Mouse (Mus musculus) E14TG2a.4 (cell line): ENCODE results near the gene Dnah2.

Source experiments
- H3K27me3 ChIP-seq: 2 replicates; pipeline ENCODE4 v1.6.1; 2014; ENCODE audit warnings: low read length, control low read depth; ENCODE audit not compliant: insufficient read depth
- H3K36me3 ChIP-seq: 2 replicates; pipeline ENCODE4 v1.6.1; 2014; ENCODE audit warnings: low read length, control low read depth; ENCODE audit not compliant: insufficient read depth
- H3K4me1 ChIP-seq: replicated peaks from 2 replicates; pipeline ENCODE4 v1.6.1; 2014; ENCODE audit warnings: low read depth, low read length, control low read depth
- H3K4me3 ChIP-seq: replicated peaks from 2 replicates; pipeline ENCODE4 v1.5.1; 2014; ENCODE audit warnings: mild to moderate bottlenecking, low read length
- H3K9me3 ChIP-seq: 2 replicates; pipeline ENCODE4 v1.6.1; 2014; ENCODE audit warnings: low read length, control low read depth
- CTCF ChIP-seq: conservative IDR thresholded peaks from 2 replicates; pipeline ENCODE4 v1.5.1; 2014; ENCODE audit warnings: low read length
- NANOG ChIP-seq: IDR thresholded peaks from 2 replicates; pipeline ENCODE4 v1.6.1; 2014; ENCODE audit warnings: borderline replicate concordance, low read length, mixed read lengths
- POU5F1 ChIP-seq: IDR thresholded peaks from 2 replicates; pipeline ENCODE4 v1.6.1; 2014; ENCODE audit warnings: low read length, borderline replicate concordance

The Dnah2 gene

DNA sequence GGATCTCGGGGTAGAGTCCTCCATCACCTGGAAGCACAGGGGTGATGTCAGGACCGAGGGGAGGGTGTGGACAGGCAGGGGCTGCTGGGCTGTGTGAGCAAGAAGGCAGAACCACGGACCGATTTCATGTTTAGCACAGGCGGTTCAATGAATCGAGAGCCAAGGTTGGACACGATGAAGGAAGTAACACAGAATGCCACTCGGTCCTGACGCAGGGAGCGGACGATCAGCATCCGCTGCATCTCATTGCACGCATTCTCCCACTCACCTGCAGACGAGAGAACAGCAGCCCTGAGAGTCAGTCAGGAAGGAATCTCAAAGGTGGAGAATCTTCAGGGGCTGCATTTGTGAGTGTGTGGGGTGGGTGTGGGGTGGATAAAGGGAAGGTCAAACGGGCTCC is 118.3 kb downstream of the Dnah2 start:
- peaks cover 69% of the 10 kb centered on the region for H3K4me1 ChIP-seq
- H3K9me3 ChIP-seq: no peaks in the 10 kb centered on the region
- TF ChIP-seq NANOG (no peak), POU5F1 (no peak), CTCF (no peak)
- peak overlapping the region; percentile 51; the same call in 1 of the 2 replicates for H3K4me3 ChIP-seq
- H3K27me3 ChIP-seq: peaks cover 35% of the 10 kb centered on the region
- no peaks in the 10 kb centered on the region for H3K36me3 ChIP-seq

DNA sequence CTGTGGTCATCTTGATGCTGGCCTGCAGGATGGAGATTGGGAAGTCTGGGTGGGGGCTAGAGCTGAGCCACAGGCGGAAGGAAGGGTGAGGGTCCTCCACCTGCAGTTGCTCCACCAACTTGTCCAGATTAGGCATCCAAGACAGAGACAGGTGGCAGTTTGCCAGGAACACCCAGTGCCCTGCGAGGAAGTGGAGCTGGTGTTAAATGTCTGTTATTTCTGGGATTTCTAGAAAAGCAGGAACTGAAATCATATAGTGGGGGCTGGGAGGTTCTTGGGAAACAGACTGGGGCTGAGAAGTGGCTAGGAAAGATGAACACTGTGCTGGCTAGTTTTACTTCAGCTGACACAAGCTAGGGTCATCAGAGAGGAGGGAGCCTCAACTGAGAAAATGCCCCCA is 119.6 kb downstream of the Dnah2 start:
- no peaks in the 10 kb centered on the region for H3K9me3 ChIP-seq
- no peaks in the 10 kb centered on the region for H3K36me3 ChIP-seq
- TF ChIP-seq NANOG (no peak), CTCF (no peak), POU5F1 (no peak)
- H3K4me1 ChIP-seq: peaks cover 64% of the 10 kb centered on the region
- no peak overlapping the region for H3K4me3 ChIP-seq
- peaks cover 23% of the 10 kb centered on the region for H3K27me3 ChIP-seq

DNA sequence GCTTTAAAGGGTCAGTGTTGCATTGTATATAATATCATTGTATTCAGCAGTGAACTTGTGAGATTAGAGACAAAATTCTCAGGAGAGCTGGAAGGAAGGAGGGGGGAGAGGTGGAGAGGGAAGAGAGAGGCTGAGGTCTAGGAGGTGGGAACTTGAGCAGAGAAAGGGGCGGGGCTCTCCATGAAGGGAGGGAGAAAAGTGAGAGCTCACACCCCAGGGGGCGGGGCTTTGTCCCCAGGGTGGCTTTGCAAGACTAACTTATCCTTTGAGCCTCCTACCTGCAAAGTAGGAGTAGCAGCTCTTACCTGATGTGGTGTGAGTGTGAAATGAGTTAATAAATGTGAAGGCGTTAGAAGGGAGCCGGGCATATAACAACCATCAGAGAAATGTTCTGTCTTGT is 120.2 kb downstream of the Dnah2 start:
- H3K9me3 ChIP-seq: no peaks in the 10 kb centered on the region
- peaks cover 64% of the 10 kb centered on the region for H3K4me1 ChIP-seq
- no peak for TF ChIP-seq CTCF
- TF ChIP-seq POU5F1: no peak
- no peak for TF ChIP-seq NANOG
- H3K27me3 ChIP-seq: peaks cover 25% of the 10 kb centered on the region
- no peaks in the 10 kb centered on the region for H3K36me3 ChIP-seq
- H3K4me3 ChIP-seq: no peak overlapping the region

DNA sequence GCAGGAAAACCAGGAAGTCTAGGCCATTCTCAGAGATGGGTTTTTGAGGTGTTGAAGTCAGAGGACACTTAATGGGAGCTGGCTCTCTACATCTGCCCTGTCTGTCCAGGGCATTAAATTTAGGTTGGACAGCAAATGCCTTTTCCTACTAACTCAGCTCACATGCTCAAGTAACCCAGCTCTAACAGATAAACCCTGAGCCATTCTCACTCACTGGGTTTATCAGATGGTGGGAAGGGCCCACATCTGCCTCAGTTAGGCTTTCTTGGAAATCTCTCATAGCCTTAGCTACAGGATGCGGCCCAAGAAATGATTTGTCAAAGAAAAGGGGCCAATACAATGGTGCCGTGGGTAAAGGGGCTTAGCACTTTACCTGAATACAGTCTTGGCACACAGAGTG is 122.7 kb downstream of the Dnah2 start:
- no peak overlapping the region for H3K4me3 ChIP-seq
- TF ChIP-seq NANOG (no peak), POU5F1 (no peak), CTCF (no peak)
- no peaks in the 10 kb centered on the region for H3K9me3 ChIP-seq
- H3K36me3 ChIP-seq: no peaks in the 10 kb centered on the region
- peaks cover 34% of the 10 kb centered on the region for H3K27me3 ChIP-seq
- peaks cover 57% of the 10 kb centered on the region for H3K4me1 ChIP-seq

DNA sequence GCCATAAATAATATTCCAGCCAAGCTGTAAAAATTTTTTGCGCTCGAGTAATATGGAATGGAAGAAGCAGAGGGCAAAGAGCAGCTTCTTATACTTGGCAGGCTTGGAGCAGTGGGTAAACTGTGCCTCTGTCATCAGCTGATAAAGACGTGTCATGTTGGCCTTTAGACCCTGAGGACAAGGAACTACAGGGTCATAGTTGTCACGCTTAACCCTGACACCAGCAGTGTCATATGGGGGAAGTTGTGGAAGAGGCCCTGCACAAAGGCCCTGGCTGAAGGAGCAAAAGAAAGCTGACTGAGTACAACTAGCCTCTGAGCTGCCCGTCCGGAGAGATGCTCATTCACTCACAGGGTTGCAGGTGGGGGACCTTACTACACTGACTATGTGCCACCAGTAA is 125.0 kb downstream of the Dnah2 start:
- Histone ChIP-seq H3K27me3 (peaks cover 36% of the 10 kb centered on the region), H3K36me3 (no peaks in the 10 kb centered on the region), H3K4me3 (no peak overlapping the region), H3K4me1 (peaks cover 61% of the 10 kb centered on the region), H3K9me3 (no peaks in the 10 kb centered on the region)
- TF ChIP-seq CTCF (no peak), NANOG (no peak), POU5F1 (no peak)

DNA sequence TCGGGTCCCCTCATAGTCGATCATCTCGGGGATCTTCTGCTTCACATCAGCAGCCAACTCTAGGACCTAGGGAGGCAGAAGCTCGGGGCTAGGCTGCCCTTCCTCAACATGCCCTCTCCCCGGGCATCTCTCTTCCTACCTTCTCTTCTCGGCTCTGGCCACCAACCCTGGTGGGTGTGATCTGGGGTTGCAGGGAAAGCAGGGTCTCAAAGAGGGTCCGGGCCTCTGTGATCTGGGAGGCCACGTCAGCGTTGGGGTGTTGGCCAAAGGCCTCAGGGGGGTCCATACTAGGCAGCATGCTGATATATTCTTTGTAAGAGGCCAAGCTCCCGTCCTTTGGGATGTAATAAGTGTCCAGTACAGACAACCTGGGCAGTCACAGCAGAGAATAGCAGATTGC is 126.1 kb downstream of the Dnah2 start:
- peaks cover 36% of the 10 kb centered on the region for H3K27me3 ChIP-seq
- no peak overlapping the region for H3K4me3 ChIP-seq
- H3K36me3 ChIP-seq: no peaks in the 10 kb centered on the region
- TF ChIP-seq POU5F1 (no peak), NANOG (no peak), CTCF (no peak)
- H3K9me3 ChIP-seq: no peaks in the 10 kb centered on the region
- peaks cover 57% of the 10 kb centered on the region for H3K4me1 ChIP-seq

DNA sequence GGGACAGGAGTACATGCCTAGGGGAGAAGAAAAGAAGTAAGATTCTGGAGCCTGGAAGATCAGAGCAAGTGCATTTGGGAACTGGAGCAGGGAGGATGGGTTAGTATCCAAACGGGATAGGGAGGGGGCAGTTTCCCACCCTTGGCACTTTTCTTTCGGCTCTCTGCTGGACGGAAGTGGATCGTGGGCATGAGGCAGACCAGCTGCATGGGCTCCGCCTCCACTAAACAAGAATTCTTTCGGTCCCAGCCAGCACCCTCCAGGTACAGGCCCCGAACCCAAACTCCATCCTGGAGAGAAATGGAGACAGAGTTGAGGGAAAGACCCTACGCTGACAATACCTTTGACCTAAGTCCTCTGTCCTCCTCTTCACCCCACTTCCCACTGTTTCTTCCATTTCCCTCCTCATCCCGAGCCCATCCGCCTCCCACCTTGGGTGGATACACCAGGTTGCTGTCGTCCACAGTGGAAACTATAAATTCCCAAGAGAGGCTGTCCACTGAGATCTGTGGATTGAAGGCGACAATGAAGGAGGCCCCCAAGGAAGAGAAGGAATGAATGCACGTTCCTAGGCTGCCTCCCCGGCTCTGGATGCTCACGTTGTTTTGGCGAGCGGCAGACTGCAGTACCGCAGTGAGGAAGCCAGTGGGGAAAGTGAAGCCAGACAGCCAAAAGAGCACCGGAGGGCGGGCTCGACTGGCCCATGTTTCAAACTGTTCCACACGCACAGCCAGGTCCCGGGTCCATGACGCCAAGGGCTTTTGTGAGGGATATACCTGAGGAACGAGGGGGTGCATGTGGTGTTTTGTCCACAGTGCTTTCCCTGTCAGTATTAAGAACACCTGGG is 127.6 kb downstream of the Dnah2 start:
- no peaks in the 10 kb centered on the region for H3K9me3 ChIP-seq
- peak overlapping the region; percentile 83 for H3K4me3 ChIP-seq
- TF ChIP-seq NANOG (no peak), POU5F1 (no peak), CTCF (no peak)
- peaks cover 54% of the 10 kb centered on the region for H3K4me1 ChIP-seq
- peaks cover 36% of the 10 kb centered on the region for H3K27me3 ChIP-seq
- no peaks in the 10 kb centered on the region for H3K36me3 ChIP-seq

DNA sequence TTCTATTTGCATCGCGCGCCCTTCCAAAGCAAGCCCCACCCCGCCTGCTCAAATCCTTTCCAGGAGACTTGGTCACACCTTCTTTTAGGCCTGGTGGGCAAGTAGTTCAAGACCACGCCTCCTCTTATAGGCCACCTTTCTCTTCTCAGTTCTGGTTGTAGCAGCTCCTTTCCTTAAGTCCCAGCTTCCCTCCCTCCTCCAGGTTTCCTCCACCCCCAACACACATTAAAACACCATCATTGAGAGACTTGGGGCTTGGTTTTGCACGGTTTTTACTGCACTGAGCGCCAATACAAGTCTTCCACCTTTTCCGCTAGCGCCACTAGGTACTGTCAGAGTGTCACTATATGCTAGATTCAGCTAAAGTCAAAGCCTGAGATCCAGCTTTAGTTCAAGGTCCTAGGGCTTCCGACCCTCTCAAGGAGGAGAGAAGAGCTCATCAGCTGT is 128.3 kb downstream of the Dnah2 start:
- Histone ChIP-seq H3K27me3 (peaks cover 36% of the 10 kb centered on the region), H3K4me1 (peaks cover 50% of the 10 kb centered on the region), H3K9me3 (no peaks in the 10 kb centered on the region), H3K36me3 (no peaks in the 10 kb centered on the region), H3K4me3 (peak overlapping the region; percentile 83)
- TF ChIP-seq POU5F1: no peak
- no peak for TF ChIP-seq NANOG
- no peak for TF ChIP-seq CTCF
